Mouse (Mus musculus) stomach, postnatal 0 days (tissue): Measurements from ENCODE around the gene Olfr576.

ENCODE experiments used
- CTCF ChIP-seq: IDR thresholded peaks from 2 replicates; pipeline ENCODE4 v1.5.1; 2016; ENCODE audit warnings: antibody characterized with exemption, low read depth, mild to moderate bottlenecking, moderate library complexity
- EP300 ChIP-seq: optimal IDR thresholded peaks from 2 replicates; pipeline ENCODE3; 2016; ENCODE audit warnings: antibody characterized with exemption

- no peak for TF ChIP-seq EP300
- no peak for TF ChIP-seq CTCF
These were observed 11.9 kb downstream of the Olfr576 start for GRCm38 (mm10) chr7:102974399-102974798.
